Mouse (Mus musculus): ENCODE data around the gene Cfap69.

GRCm38 (mm10) chr5:5692167-5692738 is 28.2 kb upstream of the Cfap69 start:
- TF ChIP-seq CTCF (IDR thresholded peaks at IDR 0.05) (no peak), EP300 (IDR thresholded peaks at IDR 0.05) (no peak)

Measured in lung, postnatal 0 days (tissue).